Mouse (Mus musculus): ENCODE results near the gene Plgrkt.

Gene Plgrkt

GRCm38 (mm10) chr19:29379839-29380603, 12.8 kb upstream of the Plgrkt start:
- no peak for DNase-seq (ENCODE audit: low spot score in 2 of 2)

GRCm38 (mm10) chr19:29376382-29376781, 9.2 kb upstream of the Plgrkt start:
- no peak for DNase-seq (ENCODE audit: low spot score in 2 of 2)

- no peak for DNase-seq (ENCODE audit: low spot score in 2 of 2)
These were observed 7.8 kb upstream of the Plgrkt start for GRCm38 (mm10) chr19:29374947-29375346.

- no peak for DNase-seq (ENCODE audit: low spot score in 2 of 2)
These were observed 6.2 kb upstream of the Plgrkt start for GRCm38 (mm10) chr19:29373438-29373837.

GRCm38 (mm10) chr19:29372621-29373020, 5.4 kb upstream of the Plgrkt start:
- DNase-seq (ENCODE audit: low spot score in 2 of 2): no peak

- peak in 1 of 2 experiments; percentile 45 for DNase-seq (ENCODE audit: low spot score in 2 of 2)
These were observed 4.9 kb upstream of the Plgrkt start for GRCm38 (mm10) chr19:29372138-29372537.

GRCm38 (mm10) chr19:29371284-29372081, 4.3 kb upstream of the Plgrkt start:
- DNase-seq (ENCODE audit: low spot score in 2 of 2): no peak

GRCm38 (mm10) chr19:29370545-29371283, 3.5 kb upstream of the Plgrkt start:
- no peak for DNase-seq (ENCODE audit: low spot score in 2 of 2)

GRCm38 (mm10) chr19:29370112-29370511, 2.9 kb upstream of the Plgrkt start:
- DNase-seq (ENCODE audit: low spot score in 2 of 2): no peak

- DNase-seq (ENCODE audit: low spot score in 2 of 2): no peak
These were observed 1.6 kb upstream of the Plgrkt start for GRCm38 (mm10) chr19:29368671-29369309.

- DNase-seq (ENCODE audit: low spot score in 2 of 2): no peak
These were observed 851 bp upstream of the Plgrkt start for GRCm38 (mm10) chr19:29368041-29368440.

- DNase-seq (ENCODE audit: low spot score in 2 of 2): no peak
These were observed 793 bp downstream of the Plgrkt start for GRCm38 (mm10) chr19:29366226-29366968.

- no peak for DNase-seq (ENCODE audit: low spot score in 2 of 2)
These were observed 2.1 kb downstream of the Plgrkt start for GRCm38 (mm10) chr19:29365105-29365504.

GRCm38 (mm10) chr19:29364076-29364475, 3.1 kb downstream of the Plgrkt start:
- no peak for DNase-seq (ENCODE audit: low spot score in 2 of 2)

- no peak for DNase-seq (ENCODE audit: low spot score in 2 of 2)
These were observed 3.6 kb downstream of the Plgrkt start for GRCm38 (mm10) chr19:29363557-29363956.

- DNase-seq (ENCODE audit: low spot score in 2 of 2): no peak
These were observed 4.8 kb downstream of the Plgrkt start for GRCm38 (mm10) chr19:29362173-29362930.

- peak; percentile 83 to 93 for DNase-seq (ENCODE audit: low spot score in 2 of 2)
These were observed 5.6 kb downstream of the Plgrkt start for GRCm38 (mm10) chr19:29361468-29362130.

GRCm38 (mm10) chr19:29360251-29360650, 6.9 kb downstream of the Plgrkt start:
- no peak for DNase-seq (ENCODE audit: low spot score in 2 of 2)

- no peak for DNase-seq (ENCODE audit: low spot score in 2 of 2)
These were observed 10.9 kb downstream of the Plgrkt start for GRCm38 (mm10) chr19:29356281-29356680.

All from left cerebral cortex, adult 9 months (tissue).